Mouse (Mus musculus): Measurements from ENCODE around the gene Pptc7. TPM values are rescaled to one million over a fixed set of nuclear protein-coding genes. Genes with fewer than 3 reads are reported as not detected.

Pptc7 gene
- polyA plus RNA-seq (2012; rRNA removed): 12.5 and 13.1 TPM in 2 replicates

GRCm38 (mm10) chr5:122284183-122285028 is at the start of gene Pptc7:
Gene Pptc7, plus strand, starts transcription at chr5:122284365.

DNA sequence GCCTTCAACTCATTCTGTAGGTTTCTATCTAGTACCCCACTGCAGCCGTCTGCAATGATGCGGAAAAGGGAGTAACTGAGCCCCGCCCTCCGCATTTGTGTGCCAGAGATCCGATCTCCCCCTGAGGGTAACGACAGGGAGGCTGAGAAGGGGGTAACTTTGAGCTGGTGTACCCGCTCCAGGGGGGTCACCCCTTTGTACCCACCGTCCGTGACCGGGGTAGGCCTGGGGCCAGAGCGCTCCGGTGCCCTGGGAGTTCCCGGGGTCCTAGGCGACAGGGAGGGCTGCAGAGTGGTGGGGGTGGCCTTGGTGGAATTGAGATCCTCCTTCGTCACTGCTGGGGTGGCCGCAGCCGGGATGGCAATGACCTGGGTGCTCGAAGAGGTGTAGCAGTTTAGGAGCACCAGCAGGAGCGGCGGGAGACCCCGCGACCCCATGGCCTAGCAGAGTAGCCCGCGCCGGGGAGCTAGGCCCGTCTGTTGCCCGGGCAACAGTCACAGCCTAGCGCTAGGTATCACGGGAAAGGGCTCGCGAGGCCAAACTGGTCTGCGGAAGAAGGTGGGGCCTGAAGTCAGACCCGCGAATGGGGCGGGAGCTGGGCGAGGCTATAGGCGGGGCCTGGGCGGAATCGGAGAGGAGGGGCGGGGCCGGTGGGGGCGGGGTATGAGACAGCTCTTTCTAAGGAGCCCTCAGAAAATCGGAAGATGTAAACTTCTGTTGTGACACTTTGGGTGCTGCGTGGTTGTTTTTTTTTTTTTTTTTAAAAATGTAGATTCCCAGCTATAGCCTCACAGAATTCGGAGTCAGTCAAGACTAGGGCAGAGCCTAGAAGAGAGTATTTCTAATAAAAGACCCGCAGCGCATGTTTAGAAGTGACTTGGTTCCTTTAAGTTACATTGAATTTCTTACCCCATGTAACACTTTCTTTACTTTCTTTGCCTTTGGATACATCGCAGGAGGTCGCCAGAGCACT is 19.9 kb upstream of the Pptc7 start, which contains the start of gene Tctn1:
Gene Tctn1 (minus strand): TSS at position 528 of the 973 bp plus-strand sequence.

GRCm38 (mm10) chr5:122353807-122354491 is 69.8 kb downstream of the Pptc7 start, which contains the start of the genes Rad9b and Vps29:
Gene Rad9b, minus strand, starts transcription at chr5:122354233.
Gene Vps29, plus strand, starts transcription at chr5:122354369.

GRCm38 (mm10) chr5:122371591-122372191 is 87.5 kb downstream of the Pptc7 start, which contains the start of gene Gpn3:
Gene Gpn3, plus strand, starts transcription at chr5:122371876.

GRCm38 (mm10) chr5:122372192-122372769 is 88.1 kb downstream of the Pptc7 start, which contains the start of gene Fam216a:
Gene Fam216a, minus strand, starts transcription at chr5:122372364.

Other genes starting within 250 kb of the Pptc7 start
- 25.1 and 29.6 TPM in 2 replicates for gene Cux2, start 234.3 kb upstream of the Pptc7 start, polyA plus RNA-seq (2012; rRNA removed)
- 144 and 145 TPM in 2 replicates for gene Myl2, start 183.4 kb upstream of the Pptc7 start, polyA plus RNA-seq (2012; rRNA removed)
- gene Ccdc63, start 143.5 kb upstream of the Pptc7 start, polyA plus RNA-seq (2012; rRNA removed): 0.06 TPM in 1 of 2 replicates, not detected in the other
- gene Ppp1cc, start 126.1 kb upstream of the Pptc7 start, polyA plus RNA-seq (2012; rRNA removed): 365 and 385 TPM in 2 replicates
- 6.6 and 8.2 TPM in 2 replicates for gene Hvcn1, start 77.6 kb upstream of the Pptc7 start, polyA plus RNA-seq (2012; rRNA removed)
- gene Tctn1, start 19.9 kb upstream of the Pptc7 start, polyA plus RNA-seq (2012; rRNA removed): 23.3 and 29.6 TPM in 2 replicates
- gene Rad9b, start 69.9 kb downstream of the Pptc7 start, polyA plus RNA-seq (2012; rRNA removed): 12.2 and 16.5 TPM in 2 replicates
- gene Vps29, start 70.0 kb downstream of the Pptc7 start, polyA plus RNA-seq (2012; rRNA removed): 88.1 and 118 TPM in 2 replicates
- gene Gpn3, start 87.5 kb downstream of the Pptc7 start, polyA plus RNA-seq (2012; rRNA removed): 60.6 and 60.7 TPM in 2 replicates
- 84.8 and 92.8 TPM in 2 replicates for gene Fam216a, start 88.0 kb downstream of the Pptc7 start, polyA plus RNA-seq (2012; rRNA removed)
- gene Arpc3, start 107.5 kb downstream of the Pptc7 start, polyA plus RNA-seq (2012; rRNA removed): 236 and 238 TPM in 2 replicates
- gene Anapc7, start 137.3 kb downstream of the Pptc7 start, polyA plus RNA-seq (2012; rRNA removed): 57.4 and 57.8 TPM in 2 replicates
- gene Atp2a2, start 217.9 kb downstream of the Pptc7 start, polyA plus RNA-seq (2012; rRNA removed): 106 and 110 TPM in 2 replicates

All from central nervous system, embryonic 11.5 days (tissue).